Mouse (Mus musculus) bone marrow macrophage, adult 2 months (primary cell): ENCODE measurements around the gene Cep170b.

ENCODE experiments used
- CTCF ChIP-seq: IDR thresholded peaks from 2 replicates; pipeline ENCODE4 v1.5.1; 2012; ENCODE audit warnings: low read depth, mild to moderate bottlenecking, low read length, moderate library complexity
- POLR2A ChIP-seq: IDR thresholded peaks from 2 replicates; pipeline ENCODE4 v1.6.1; 2012; ENCODE audit warnings: mild to moderate bottlenecking, low read depth, low read length, borderline replicate concordance

DNA sequence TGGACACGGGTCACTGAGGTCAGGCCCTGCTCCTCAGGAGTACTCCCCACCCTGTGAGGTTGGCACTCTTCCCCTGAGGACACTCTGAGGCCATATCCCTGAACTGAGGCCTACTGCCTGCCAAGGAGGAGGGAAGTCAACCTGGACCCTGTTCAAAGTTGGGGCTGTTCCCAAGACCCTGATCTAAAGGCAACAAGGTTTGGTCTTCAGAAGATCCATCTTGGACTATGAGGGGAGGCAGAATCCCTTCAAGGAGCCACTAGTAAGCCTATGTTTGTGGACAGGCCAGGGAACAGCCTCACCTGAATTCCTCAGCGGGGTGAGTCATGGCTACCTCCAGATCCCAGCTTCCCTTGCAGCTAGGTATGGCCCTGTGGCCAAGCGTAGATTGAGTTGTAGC is 39.2 kb downstream of the Cep170b start:
- TF ChIP-seq POLR2A (no peak), CTCF (no peak)
